Mouse (Mus musculus): ENCODE measurements around the gene Zp2. TPM values are rescaled to one million over a fixed set of nuclear protein-coding genes. Genes with fewer than 3 reads are reported as not detected.

The Zp2 gene
- polyA plus RNA-seq, 1 experiment from 2014 or later, result not detected

- 12% methylated on average over 2 of the region's 2 CpGs for WGBS
- no peak overlapping the region for H3K27ac ChIP-seq (ENCODE audit: low read depth, low read length)
- ATAC-seq (ENCODE audit: low FRiP score, low TSS enrichment), result no peak
- no peaks in the 10 kb centered on the region for H3K4me1 ChIP-seq (ENCODE audit: control insufficient read depth, insufficient read depth, low read length)
- H3K4me3 ChIP-seq (ENCODE audit: low read length), result no peak overlapping the region
- no peak overlapping the region for H3K9ac ChIP-seq (ENCODE audit: low read depth, low read length)
- no peaks in the 10 kb centered on the region for H3K9me3 ChIP-seq (ENCODE audit: control insufficient read depth, low read length)
- H3K27me3 ChIP-seq (ENCODE audit: control insufficient read depth, insufficient read depth, low read length), result no peaks in the 10 kb centered on the region
- no peak overlapping the region for H3K4me2 ChIP-seq (replicated peaks; ENCODE audit: low read depth, low read length)
- no peaks in the 10 kb centered on the region for H3K36me3 ChIP-seq (ENCODE audit: control insufficient read depth, insufficient read depth, low read length)
Observed at GRCm38 (mm10) chr7:120178935-120179334, 33.8 kb upstream of the Zp2 start.

GRCm38 (mm10) chr7:120177611-120178010 lies 32.5 kb upstream of the Zp2 start:
- Histone ChIP-seq H3K4me3 (ENCODE audit: low read length) (no peak overlapping the region), H3K27ac (ENCODE audit: low read depth, low read length) (no peak overlapping the region), H3K9ac (ENCODE audit: low read depth, low read length) (no peak overlapping the region), H3K4me2 (replicated peaks; ENCODE audit: low read depth, low read length) (no peak overlapping the region), H3K4me1 (ENCODE audit: control insufficient read depth, insufficient read depth, low read length) (no peaks in the 10 kb centered on the region), H3K27me3 (ENCODE audit: control insufficient read depth, insufficient read depth, low read length) (no peaks in the 10 kb centered on the region), H3K9me3 (ENCODE audit: control insufficient read depth, low read length) (no peaks in the 10 kb centered on the region), H3K36me3 (ENCODE audit: control insufficient read depth, insufficient read depth, low read length) (no peaks in the 10 kb centered on the region)
- WGBS, result 88% methylated on average over 3 of the region's 3 CpGs
- no peak for ATAC-seq (ENCODE audit: low FRiP score, low TSS enrichment)

GRCm38 (mm10) chr7:120174723-120175504 lies 29.8 kb upstream of the Zp2 start:
- Histone ChIP-seq H3K4me1 (ENCODE audit: control insufficient read depth, insufficient read depth, low read length) (no peaks in the 10 kb centered on the region), H3K9ac (ENCODE audit: low read depth, low read length) (no peak overlapping the region), H3K27me3 (ENCODE audit: control insufficient read depth, insufficient read depth, low read length) (no peaks in the 10 kb centered on the region), H3K4me3 (ENCODE audit: low read length) (no peak overlapping the region), H3K36me3 (ENCODE audit: control insufficient read depth, insufficient read depth, low read length) (no peaks in the 10 kb centered on the region), H3K4me2 (replicated peaks; ENCODE audit: low read depth, low read length) (no peak overlapping the region; the same call in 1 of the 2 replicates), H3K9me3 (ENCODE audit: control insufficient read depth, low read length) (no peaks in the 10 kb centered on the region), H3K27ac (ENCODE audit: low read depth, low read length) (no peak overlapping the region)
- 78% methylated on average over 11 of the region's 11 CpGs for WGBS
- ATAC-seq (ENCODE audit: low FRiP score, low TSS enrichment), result no peak

- no peak within 1 kb of the TSS for H3K4me3 ChIP-seq (ENCODE audit: low read length)
Observed at GRCm38 (mm10) chr7:120173603-120174244, 28.6 kb upstream of the Zp2 start, which contains the start of gene Anks4b. Anks4b (plus strand) TSS chr7:120173858.

GRCm38 (mm10) chr7:120172188-120172700 lies 27.2 kb upstream of the Zp2 start:
- ATAC-seq (ENCODE audit: low FRiP score, low TSS enrichment), result no peak

More at GRCm38 (mm10) chr7:120173603-120174244, 28.6 kb upstream of the Zp2 start, which contains the start of gene Anks4b:
- Histone ChIP-seq H3K27ac (ENCODE audit: low read depth, low read length) (no peak within 1 kb of the TSS), H3K4me1 (ENCODE audit: control insufficient read depth, insufficient read depth, low read length) (no peaks in the 10 kb centered on the region), H3K4me2 (replicated peaks; ENCODE audit: low read depth, low read length) (no peak within 1 kb of the TSS; the same call in 1 of the 2 replicates), H3K27me3 (ENCODE audit: control insufficient read depth, insufficient read depth, low read length) (no peaks in the 10 kb centered on the region), H3K9ac (ENCODE audit: low read depth, low read length) (no peak within 1 kb of the TSS), H3K36me3 (ENCODE audit: control insufficient read depth, insufficient read depth, low read length) (no peaks in the 10 kb centered on the region), H3K9me3 (ENCODE audit: control insufficient read depth, low read length) (no peaks in the 10 kb centered on the region)
- 71% methylated on average over 10 of the region's 10 CpGs for WGBS
- peak; percentile 82 for ATAC-seq (ENCODE audit: low FRiP score, low TSS enrichment)

GRCm38 (mm10) chr7:120163581-120164251 lies 18.6 kb upstream of the Zp2 start:
- Histone ChIP-seq H3K36me3 (ENCODE audit: control insufficient read depth, insufficient read depth, low read length) (no peaks in the 10 kb centered on the region), H3K27ac (ENCODE audit: low read depth, low read length) (no peak overlapping the region), H3K4me1 (ENCODE audit: control insufficient read depth, insufficient read depth, low read length) (no peaks in the 10 kb centered on the region), H3K4me3 (ENCODE audit: low read length) (no peak overlapping the region), H3K27me3 (ENCODE audit: control insufficient read depth, insufficient read depth, low read length) (no peaks in the 10 kb centered on the region), H3K9ac (ENCODE audit: low read depth, low read length) (no peak overlapping the region), H3K4me2 (replicated peaks; ENCODE audit: low read depth, low read length) (no peak overlapping the region), H3K9me3 (ENCODE audit: control insufficient read depth, low read length) (no peaks in the 10 kb centered on the region)
- 86% methylated on average over 11 of the region's 11 CpGs for WGBS
- no peak for ATAC-seq (ENCODE audit: low FRiP score, low TSS enrichment)

More at GRCm38 (mm10) chr7:120172188-120172700, 27.2 kb upstream of the Zp2 start:
- H3K4me2 ChIP-seq (replicated peaks; ENCODE audit: low read depth, low read length), result no peak overlapping the region
- H3K4me3 ChIP-seq (ENCODE audit: low read length), result no peak overlapping the region
- H3K4me1 ChIP-seq (ENCODE audit: control insufficient read depth, insufficient read depth, low read length), result no peaks in the 10 kb centered on the region
- 88% methylated on average over 1 of the region's 1 CpGs for WGBS
- H3K9ac ChIP-seq (ENCODE audit: low read depth, low read length), result no peak overlapping the region
- no peaks in the 10 kb centered on the region for H3K9me3 ChIP-seq (ENCODE audit: control insufficient read depth, low read length)
- no peak overlapping the region for H3K27ac ChIP-seq (ENCODE audit: low read depth, low read length)
- H3K27me3 ChIP-seq (ENCODE audit: control insufficient read depth, insufficient read depth, low read length), result no peaks in the 10 kb centered on the region
- H3K36me3 ChIP-seq (ENCODE audit: control insufficient read depth, insufficient read depth, low read length), result no peaks in the 10 kb centered on the region

- H3K4me2 ChIP-seq (replicated peaks; ENCODE audit: low read depth, low read length), result no peak overlapping the region
- H3K27me3 ChIP-seq (ENCODE audit: control insufficient read depth, insufficient read depth, low read length), result no peaks in the 10 kb centered on the region
- no peaks in the 10 kb centered on the region for H3K36me3 ChIP-seq (ENCODE audit: control insufficient read depth, insufficient read depth, low read length)
- no peak for ATAC-seq (ENCODE audit: low FRiP score, low TSS enrichment)
- no peak overlapping the region for H3K9ac ChIP-seq (ENCODE audit: low read depth, low read length)
- no peak overlapping the region for H3K27ac ChIP-seq (ENCODE audit: low read depth, low read length)
- H3K4me1 ChIP-seq (ENCODE audit: control insufficient read depth, insufficient read depth, low read length), result no peaks in the 10 kb centered on the region
- 35% methylated on average over 4 of the region's 4 CpGs for WGBS
- H3K4me3 ChIP-seq (ENCODE audit: low read length), result no peak overlapping the region
- H3K9me3 ChIP-seq (ENCODE audit: control insufficient read depth, low read length), result no peaks in the 10 kb centered on the region
Observed at GRCm38 (mm10) chr7:120158121-120158613, 13.1 kb upstream of the Zp2 start.

GRCm38 (mm10) chr7:120157575-120158061 lies 12.5 kb upstream of the Zp2 start:
- Histone ChIP-seq H3K4me3 (ENCODE audit: low read length) (no peak overlapping the region), H3K27me3 (ENCODE audit: control insufficient read depth, insufficient read depth, low read length) (no peaks in the 10 kb centered on the region), H3K9me3 (ENCODE audit: control insufficient read depth, low read length) (no peaks in the 10 kb centered on the region), H3K36me3 (ENCODE audit: control insufficient read depth, insufficient read depth, low read length) (no peaks in the 10 kb centered on the region), H3K9ac (ENCODE audit: low read depth, low read length) (no peak overlapping the region), H3K4me2 (replicated peaks; ENCODE audit: low read depth, low read length) (no peak overlapping the region), H3K4me1 (ENCODE audit: control insufficient read depth, insufficient read depth, low read length) (no peaks in the 10 kb centered on the region), H3K27ac (ENCODE audit: low read depth, low read length) (no peak overlapping the region)
- no peak for ATAC-seq (ENCODE audit: low FRiP score, low TSS enrichment)
- WGBS, result 54% methylated on average over 5 of the region's 5 CpGs

Measured in kidney, embryonic 14.5 days (tissue).